Mouse (Mus musculus): Measurements from ENCODE around the gene Omt2a. TPM values are rescaled to one million over a fixed set of nuclear protein-coding genes. Genes with fewer than 3 reads are reported as not detected.
"Not testable (repeated sequence)": the region's sequence is repeated elsewhere in the genome, so short reads cannot be mapped to it uniquely, and the experiment has no call there.

Omt2a gene
- polyA plus RNA-seq (2015; fragmentation: Nextera tagmentation; extraction: Ambion mirVana) = not detected in 2 replicates

DNA sequence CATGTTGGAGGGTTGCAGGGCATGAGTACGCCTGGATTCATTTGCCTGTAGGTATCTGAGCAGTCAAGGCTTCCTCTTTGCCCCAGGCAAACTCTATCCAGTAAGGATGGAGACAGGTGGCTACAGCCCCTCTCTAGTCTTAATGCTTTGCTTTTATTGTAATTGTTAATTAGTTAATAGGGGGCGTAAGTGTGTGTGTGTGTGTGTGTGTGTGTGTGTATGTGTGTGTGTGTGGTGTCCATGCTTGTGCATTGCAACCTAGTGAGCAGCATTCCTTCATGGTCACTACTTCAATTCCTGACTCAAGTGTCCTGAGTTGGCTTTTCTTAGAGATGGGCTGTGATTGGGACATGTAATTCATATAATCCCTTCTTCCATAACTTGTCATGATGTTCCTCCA, at the start of gene Omt2a:
Omt2a (minus strand) TSS at position 101 of the 400 bp plus-strand sequence.
- Histone ChIP-seq H3K27me3 (no peaks in the 10 kb centered on the region), H3K9ac (no peak within 1 kb of the TSS), H3K36me3 (no peaks in the 10 kb centered on the region), H3K9me3 (replicated peaks) (no peaks in the 10 kb centered on the region), H3K4me1 (no peaks in the 10 kb centered on the region), H3K4me3 (replicated peaks) (no peak within 1 kb of the TSS), H3K4me2 (no peak within 1 kb of the TSS), H3K27ac (no peak within 1 kb of the TSS)
- 84% methylated on average over 2 of the region's 2 CpGs for WGBS
- ATAC-seq (replicated peaks; ENCODE audit: low FRiP score) = no peak

- Histone ChIP-seq H3K4me1 (no peaks in the 10 kb centered on the region), H3K9me3 (replicated peaks) (no peaks in the 10 kb centered on the region), H3K9ac (no peak overlapping the region), H3K27ac (no peak overlapping the region), H3K4me3 (replicated peaks) (no peak overlapping the region), H3K27me3 (no peaks in the 10 kb centered on the region), H3K36me3 (no peaks in the 10 kb centered on the region), H3K4me2 (no peak overlapping the region)
- WGBS = 63% methylated on average over 6 of the region's 6 CpGs
- ATAC-seq (replicated peaks; ENCODE audit: low FRiP score) = no peak
Observed at GRCm38 (mm10) chr9:78363374-78363773, 48.8 kb upstream of the Omt2a start.

DNA sequence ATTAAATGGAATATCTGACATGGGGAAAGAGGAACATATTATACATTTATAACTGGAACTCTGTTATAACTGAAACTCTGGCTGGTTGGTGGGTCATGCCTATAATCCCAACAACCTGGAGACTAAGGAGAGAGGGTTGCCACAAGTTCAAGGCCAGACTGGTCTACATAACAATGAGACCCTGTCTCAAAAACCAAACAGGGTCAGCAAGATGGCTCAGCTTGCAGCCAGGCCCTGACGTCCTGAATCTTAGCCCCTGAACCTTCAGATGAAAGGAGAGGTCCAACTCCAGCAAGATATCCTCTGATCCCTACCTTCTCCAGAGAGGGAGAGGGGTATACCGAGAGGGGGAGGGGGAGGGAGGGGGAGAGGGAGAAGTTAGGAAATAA, 45.9 kb upstream of the Omt2a start:
- no peaks in the 10 kb centered on the region for H3K4me1 ChIP-seq
- H3K9me3 ChIP-seq (replicated peaks) = no peaks in the 10 kb centered on the region
- ATAC-seq (replicated peaks; ENCODE audit: low FRiP score) = no peak
- H3K9ac ChIP-seq = no peak overlapping the region
- WGBS = 51% methylated on average over 2 of the region's 2 CpGs
- no peak overlapping the region for H3K27ac ChIP-seq
- H3K4me2 ChIP-seq = no peak overlapping the region
- no peaks in the 10 kb centered on the region for H3K36me3 ChIP-seq
- no peak overlapping the region for H3K4me3 ChIP-seq (replicated peaks)
- no peaks in the 10 kb centered on the region for H3K27me3 ChIP-seq

DNA sequence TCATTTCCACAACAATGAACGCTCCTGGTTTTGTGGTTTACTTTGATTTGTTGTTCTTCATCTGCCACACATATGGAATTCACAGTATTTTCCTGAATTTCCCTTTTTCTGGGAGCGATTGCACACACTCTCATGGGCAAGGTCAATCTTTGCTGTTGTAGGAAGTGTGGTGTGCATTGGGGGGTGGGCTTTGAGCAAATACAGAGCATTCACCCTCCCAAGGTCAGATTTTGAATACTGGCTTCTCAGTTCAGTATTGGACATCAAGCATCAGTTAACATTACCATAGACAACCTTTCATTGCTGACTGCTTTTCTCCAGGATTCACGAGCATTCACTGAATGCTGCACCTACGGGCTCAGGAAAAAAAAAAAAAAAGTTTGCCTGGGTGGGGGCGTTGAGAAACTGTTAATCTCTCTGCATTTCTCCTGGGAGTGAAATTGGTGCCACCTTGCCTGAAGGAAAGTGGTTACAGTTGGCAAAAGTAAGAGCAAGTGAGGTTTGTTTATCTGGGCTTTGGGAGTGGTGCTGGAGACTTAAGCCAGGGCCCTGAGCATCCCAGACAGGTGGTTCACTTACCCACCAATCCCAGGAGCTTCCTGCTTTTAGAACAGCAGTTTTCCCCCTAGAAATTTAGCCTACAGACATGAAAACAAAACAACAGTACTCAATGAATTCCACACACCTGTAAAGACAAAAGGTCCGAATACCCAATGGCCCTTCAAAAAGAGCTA, 45.3 kb upstream of the Omt2a start:
- Histone ChIP-seq H3K27ac (no peak overlapping the region), H3K9ac (no peak overlapping the region), H3K4me1 (no peaks in the 10 kb centered on the region), H3K36me3 (no peaks in the 10 kb centered on the region), H3K4me3 (replicated peaks) (no peak overlapping the region), H3K27me3 (no peaks in the 10 kb centered on the region), H3K4me2 (no peak overlapping the region), H3K9me3 (replicated peaks) (no peaks in the 10 kb centered on the region)
- WGBS = 83% methylated on average over 6 of the region's 6 CpGs
- no peak for ATAC-seq (replicated peaks; ENCODE audit: low FRiP score)

DNA sequence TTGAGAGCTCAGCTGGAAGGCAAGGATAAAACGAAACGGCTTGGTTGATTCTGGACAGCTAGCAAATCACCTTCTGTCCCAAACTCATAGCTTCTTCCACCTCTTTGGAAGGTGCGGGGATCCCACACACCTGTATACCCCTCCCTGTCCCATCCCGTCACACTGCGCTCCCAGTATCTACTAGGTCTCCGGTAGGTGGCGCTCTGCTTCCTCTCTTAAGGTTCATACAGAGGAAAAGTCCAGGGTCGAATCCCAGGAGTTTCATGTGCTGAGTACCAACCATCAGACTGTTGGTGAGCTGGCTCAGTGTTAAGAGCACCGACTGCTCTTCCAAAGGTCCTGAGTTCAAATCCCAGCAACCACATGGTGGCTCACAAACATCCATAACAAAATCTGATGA, 43.5 kb upstream of the Omt2a start:
- H3K4me1 ChIP-seq = 0 out of 2 replicates have a peak, but pooled peaks cover 2% of the 10 kb centered on the region
- H3K27ac ChIP-seq = no peak overlapping the region
- H3K4me3 ChIP-seq (replicated peaks) = no peak overlapping the region
- H3K9me3 ChIP-seq (replicated peaks) = no peaks in the 10 kb centered on the region
- H3K36me3 ChIP-seq = no peaks in the 10 kb centered on the region
- no peaks in the 10 kb centered on the region for H3K27me3 ChIP-seq
- WGBS = 12% methylated on average over 9 of the region's 9 CpGs
- no peak overlapping the region for H3K4me2 ChIP-seq
- H3K9ac ChIP-seq = no peak overlapping the region
- 0 out of 2 replicates have a peak, but pooled peaks have one; percentile 46 for ATAC-seq (replicated peaks; ENCODE audit: low FRiP score)

- no peak for ATAC-seq (replicated peaks; ENCODE audit: low FRiP score)
Observed at GRCm38 (mm10) chr9:78355611-78356010, 41.0 kb upstream of the Omt2a start, which contains the start of gene Gsta2. TSS of gene Gsta2 (minus strand) at chr9:78355788.

DNA sequence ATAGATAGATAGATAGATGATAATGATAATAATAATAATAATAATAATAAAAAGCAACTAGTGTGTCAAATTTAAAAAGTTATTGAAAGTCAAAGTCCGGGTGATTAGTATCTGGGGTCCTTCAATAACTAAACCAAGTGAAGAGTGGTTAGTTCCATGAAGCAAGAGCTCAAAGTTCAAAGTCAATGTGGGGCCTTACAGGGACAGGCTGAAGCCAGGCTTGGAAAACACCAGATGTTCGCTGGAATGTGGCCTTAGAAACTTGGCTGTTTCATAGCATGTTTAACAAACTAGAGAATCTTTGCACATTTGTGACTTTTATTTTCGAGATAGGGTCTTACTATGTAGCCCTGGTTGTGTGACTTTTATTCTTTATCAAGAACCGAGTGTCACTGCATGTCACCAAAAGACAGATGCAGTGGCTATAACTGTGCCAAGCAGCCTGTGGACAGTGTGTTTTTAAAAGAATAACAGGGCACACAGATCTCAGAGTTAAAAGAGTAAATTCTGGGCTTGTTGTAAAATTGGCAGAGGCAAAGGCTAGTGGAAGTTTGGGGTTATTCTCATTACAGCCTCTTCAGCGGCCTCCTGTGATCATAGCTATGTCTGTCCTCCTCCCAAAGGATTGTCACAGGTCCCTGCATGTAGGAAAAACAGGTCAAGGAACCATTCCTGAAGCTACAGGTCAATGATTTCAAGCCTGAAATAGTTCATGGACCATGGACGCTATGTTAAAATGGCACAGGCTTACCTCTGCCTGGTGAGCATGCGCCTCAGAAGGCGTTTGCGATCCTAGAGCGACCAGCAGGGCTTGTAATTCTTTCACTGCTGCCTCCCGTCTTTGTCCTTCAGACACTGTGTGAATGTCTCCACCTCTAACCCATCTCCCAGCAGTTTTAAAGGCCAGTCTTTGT, 40.3 kb upstream of the Omt2a start:
- 0 out of 2 replicates have a peak, but pooled peaks have one; percentile 40 for ATAC-seq (replicated peaks; ENCODE audit: low FRiP score)
- Histone ChIP-seq H3K27me3 (no peaks in the 10 kb centered on the region), H3K9me3 (replicated peaks) (no peaks in the 10 kb centered on the region), H3K4me3 (replicated peaks) (no peak overlapping the region), H3K36me3 (no peaks in the 10 kb centered on the region), H3K4me2 (no peak overlapping the region), H3K27ac (peak overlapping the region; percentile 41), H3K4me1 (0 out of 2 replicates have a peak, but pooled peaks cover 2% of the 10 kb centered on the region), H3K9ac (no peak overlapping the region)
- 73% methylated on average over 11 of the region's 11 CpGs for WGBS

More at GRCm38 (mm10) chr9:78355611-78356010, 41.0 kb upstream of the Omt2a start, which contains the start of gene Gsta2:
- Histone ChIP-seq H3K9me3 (replicated peaks) (no peaks in the 10 kb centered on the region), H3K27me3 (no peaks in the 10 kb centered on the region), H3K4me3 (replicated peaks) (no peak within 1 kb of the TSS), H3K36me3 (no peaks in the 10 kb centered on the region), H3K9ac (no peak within 1 kb of the TSS), H3K4me1 (0 out of 2 replicates have a peak, but pooled peaks cover 2% of the 10 kb centered on the region), H3K27ac (peak within 1 kb of the TSS; percentile 41), H3K4me2 (no peak within 1 kb of the TSS)
- 89% methylated on average over 8 of the region's 8 CpGs for WGBS

- no peak overlapping the region for H3K9ac ChIP-seq
- 0 out of 2 replicates have a peak, but pooled peaks cover 2% of the 10 kb centered on the region for H3K4me1 ChIP-seq
- no peak for ATAC-seq (replicated peaks; ENCODE audit: low FRiP score)
- no peak overlapping the region for H3K27ac ChIP-seq
- 77% methylated on average over 6 of the region's 6 CpGs for WGBS
- H3K4me2 ChIP-seq = no peak overlapping the region
- no peaks in the 10 kb centered on the region for H3K36me3 ChIP-seq
- H3K27me3 ChIP-seq = no peaks in the 10 kb centered on the region
- no peaks in the 10 kb centered on the region for H3K9me3 ChIP-seq (replicated peaks)
- no peak overlapping the region for H3K4me3 ChIP-seq (replicated peaks)
Observed at GRCm38 (mm10) chr9:78351504-78352220, 37.1 kb upstream of the Omt2a start.

- H3K9me3 ChIP-seq (replicated peaks); H3K4me2 ChIP-seq; H3K36me3 ChIP-seq; H3K27me3 ChIP-seq; H3K27ac ChIP-seq; H3K4me1 ChIP-seq; H3K9ac ChIP-seq; H3K4me3 ChIP-seq (replicated peaks); ATAC-seq (replicated peaks; ENCODE audit: low FRiP score): not testable (repeated sequence)
Observed at GRCm38 (mm10) chr9:78350007-78350406, 35.4 kb upstream of the Omt2a start.

GRCm38 (mm10) chr9:78349141-78349540, 34.5 kb upstream of the Omt2a start:
- H3K9me3 ChIP-seq (replicated peaks) = not testable (repeated sequence)
- 88% methylated on average over 3 of the region's 3 CpGs for WGBS

DNA sequence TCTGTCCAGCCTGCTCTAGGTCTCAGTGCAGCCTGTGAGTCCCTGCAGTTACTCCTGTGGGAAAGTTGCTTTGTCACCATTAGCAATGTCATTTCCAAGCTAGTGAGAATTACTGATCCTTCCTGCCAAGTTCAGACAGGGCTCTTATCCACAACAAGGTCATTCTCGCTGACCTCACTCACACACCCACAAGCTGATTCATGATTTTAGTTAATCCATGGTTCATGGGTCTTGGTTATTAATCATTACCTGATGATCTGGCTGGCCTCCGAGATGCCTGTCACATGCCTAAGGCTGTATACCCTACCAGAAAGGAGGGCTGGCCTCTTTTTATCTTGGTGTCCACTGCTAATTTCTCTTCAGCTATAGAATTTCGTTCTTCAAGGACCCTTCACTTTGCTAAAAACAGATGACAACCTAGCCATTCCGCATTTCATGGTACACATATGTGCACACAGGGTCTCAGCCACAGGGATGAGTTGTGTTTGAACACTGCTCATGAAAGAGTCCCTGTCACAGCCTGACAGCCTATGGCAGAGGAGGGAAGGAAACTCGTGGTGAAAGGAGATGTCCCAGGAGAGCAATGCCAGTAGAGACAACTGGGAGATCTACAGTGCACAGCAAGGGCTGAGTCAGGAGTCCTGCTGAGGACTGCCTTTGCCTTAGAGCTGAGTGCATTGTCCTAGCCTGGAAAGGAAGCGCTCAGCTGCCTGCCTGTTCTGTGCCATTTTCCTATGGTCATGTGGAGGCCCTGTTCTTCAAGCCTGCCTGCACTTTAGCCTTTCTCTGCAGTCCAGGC, 33.8 kb upstream of the Omt2a start:
- not testable (repeated sequence) for H3K9me3 ChIP-seq (replicated peaks); H3K4me2 ChIP-seq; H3K27me3 ChIP-seq; H3K9ac ChIP-seq; H3K4me1 ChIP-seq; H3K4me3 ChIP-seq (replicated peaks); H3K36me3 ChIP-seq
- peak overlapping the region; percentile 67 for H3K27ac ChIP-seq
- ATAC-seq (replicated peaks; ENCODE audit: low FRiP score) = peak; percentile 58
- 65% methylated on average over 6 of the region's 6 CpGs for WGBS

More at GRCm38 (mm10) chr9:78349141-78349540, 34.5 kb upstream of the Omt2a start:
- not testable (repeated sequence) for H3K36me3 ChIP-seq; H3K27me3 ChIP-seq; ATAC-seq (replicated peaks; ENCODE audit: low FRiP score); H3K4me3 ChIP-seq (replicated peaks); H3K27ac ChIP-seq; H3K4me1 ChIP-seq; H3K4me2 ChIP-seq; H3K9ac ChIP-seq
